In the genomic region with DNA sequence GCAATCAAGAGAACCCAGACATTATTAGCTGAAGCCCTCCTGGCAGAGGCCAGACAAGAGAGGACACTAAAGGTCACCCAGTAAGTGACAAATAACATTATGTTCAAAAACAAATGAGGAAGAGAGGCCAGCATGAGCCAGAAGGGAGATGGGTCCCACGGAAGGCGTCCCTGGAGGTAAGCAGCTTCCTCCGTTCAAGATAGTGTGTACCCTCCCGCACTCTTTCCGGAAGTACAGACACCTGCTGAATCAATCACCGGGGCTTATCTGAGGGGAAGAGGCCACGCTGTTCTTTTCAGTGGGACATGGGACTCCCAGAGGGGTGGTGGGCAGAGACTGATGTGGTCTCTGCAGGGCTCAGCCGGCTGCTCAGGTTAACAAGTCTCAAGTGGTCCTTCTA, we compare ENCODE assay signal across 30 mouse cellular contexts.
DNase-seq lines count a peak whose midpoint lies in the region; TF ChIP-seq lines count a peak whose summit lies in the region.
"Had no signal": no experiment of that assay in that cellular context is flagged by ENCODE, and none has a peak within 500 bp of the region (broad histone marks: within the 10 kb centered on the region; RNA-seq: fewer than 3 reads in every experiment).

No protein-coding gene starts in this region.

- 79% methylated on average over 8 of the region's 8 CpGs for WGBS in kidney, adult 2 months

- H3K36me3 ChIP-seq in kidney, adult 2 months (ENCODE audit: control insufficient read depth, insufficient read depth, low read length) = no peaks in the 10 kb centered on the region
- H3K36me3 ChIP-seq: embryonic facial prominence, embryonic 10.5 days; embryonic facial prominence, embryonic 15.5 days; forebrain, embryonic 12.5 days; G1E; hindbrain, embryonic 12.5 days; intestine, embryonic 15.5 days; limb, embryonic 10.5 days; limb, embryonic 15.5 days; liver, embryonic 13.5 days; stomach, embryonic 15.5 days had no signal

- no peaks in the 10 kb centered on the region for H3K4me1 ChIP-seq in kidney, adult 2 months (ENCODE audit: control insufficient read depth, insufficient read depth, low read length)
- H3K4me1 ChIP-seq: embryonic facial prominence, embryonic 15.5 days; forebrain, embryonic 12.5 days; hindbrain, embryonic 12.5 days; intestine, embryonic 15.5 days; limb, embryonic 15.5 days; liver, embryonic 13.5 days; stomach, embryonic 15.5 days had no signal

- no peaks in the 10 kb centered on the region; the same call in 1 of the 2 replicates for H3K27me3 ChIP-seq in kidney, adult 2 months (replicated peaks; ENCODE audit: control insufficient read depth, insufficient read depth, low read length)
- H3K27me3 ChIP-seq: embryonic facial prominence, embryonic 15.5 days; forebrain, embryonic 12.5 days; hindbrain, embryonic 12.5 days; intestine, embryonic 15.5 days; limb, embryonic 15.5 days; liver, embryonic 13.5 days; stomach, embryonic 15.5 days had no signal

- no peak for TF ChIP-seq CTCF in kidney, adult 2 months (conservative IDR thresholded peaks at IDR 0.05; ENCODE audit: insufficient read depth, insufficient read length, low read depth, low read length)

- H3K27ac ChIP-seq in kidney, adult 2 months (ENCODE audit: insufficient read depth, low read depth, low read length) = peak overlapping the region; percentile 39
- H3K27ac ChIP-seq: embryonic facial prominence, embryonic 10.5 days; embryonic facial prominence, embryonic 15.5 days; forebrain, embryonic 12.5 days; hindbrain, embryonic 12.5 days; hindbrain, postnatal 0 days; intestine, embryonic 15.5 days; kidney, postnatal 0 days; limb, embryonic 10.5 days; limb, embryonic 15.5 days; liver, embryonic 13.5 days; macrophage; stomach, embryonic 15.5 days had no signal

- peak; percentile 16 for DNase-seq in adrenal gland, adult 8-10 months
- no peak for DNase-seq in adrenal gland, postnatal 25 days
- peak; percentile 71 to 89 for DNase-seq in heart, adult 18-20 months
- no peak for DNase-seq in heart, postnatal 10 days
- peak; percentile 52 for DNase-seq in kidney, adult 2 months
- DNase-seq in kidney, postnatal 4 days = no peak
- peak; percentile 60 to 62 for DNase-seq in heart, postnatal 36 days
- DNase-seq in T-cell, adult 2 months (ENCODE audit: low spot score) = no peak
- DNase-seq: cerebellum, adult 8-10 months; cerebellum, postnatal 25 days; forebrain, postnatal 0 days; layer of hippocampus, adult 9-11 months; liver, embryonic 13.5 days; lung, adult 2 months; midbrain, embryonic 14.5 days; retina, postnatal 1 day; right cerebral cortex, postnatal 14 days; thymus, postnatal 14 days had no signal

- H3K4me3 ChIP-seq in kidney, adult 2 months (ENCODE audit: insufficient read depth, low read depth, low read length) = no peak overlapping the region
- H3K4me3 ChIP-seq: embryonic facial prominence, embryonic 10.5 days; embryonic facial prominence, embryonic 15.5 days; forebrain, embryonic 12.5 days; hindbrain, embryonic 12.5 days; intestine, embryonic 15.5 days; limb, embryonic 10.5 days; limb, embryonic 15.5 days; liver, embryonic 13.5 days; stomach, embryonic 15.5 days had no signal

- intact Hi-C loops in heart, postnatal 10 days (cut with DNase I) = loop anchor here (5.0 to 10.0 kb wide), 3 partner anchors 63 to 335 kb away; no protein-coding TSS in a partner anchor
- intact Hi-C loops in heart, postnatal 36 days (cut with DNase I) = loop anchor here (5.0 kb wide), 2 partner anchors 68 to 148 kb away; a partner anchor contains a TSS

- TF ChIP-seq POLR2A in kidney, adult 2 months (IDR thresholded peaks at IDR 0.05; ENCODE audit: low read depth, low read length) = no peak

Comparison
In these comparisons a context has a peak if more than half of its experiments do, and no peak if none do; other contexts are left out.
1. DNase-seq: peak in adrenal gland, adult 8-10 months (single experiment), heart, adult 18-20 months (2 of 2), kidney, adult 2 months (single experiment) and heart, postnatal 36 days (2 of 2); none in adrenal gland, postnatal 25 days (single experiment), heart, postnatal 10 days (0 of 2), kidney, postnatal 4 days (0 of 2) and T-cell, adult 2 months (single experiment).